In the genomic region with DNA sequence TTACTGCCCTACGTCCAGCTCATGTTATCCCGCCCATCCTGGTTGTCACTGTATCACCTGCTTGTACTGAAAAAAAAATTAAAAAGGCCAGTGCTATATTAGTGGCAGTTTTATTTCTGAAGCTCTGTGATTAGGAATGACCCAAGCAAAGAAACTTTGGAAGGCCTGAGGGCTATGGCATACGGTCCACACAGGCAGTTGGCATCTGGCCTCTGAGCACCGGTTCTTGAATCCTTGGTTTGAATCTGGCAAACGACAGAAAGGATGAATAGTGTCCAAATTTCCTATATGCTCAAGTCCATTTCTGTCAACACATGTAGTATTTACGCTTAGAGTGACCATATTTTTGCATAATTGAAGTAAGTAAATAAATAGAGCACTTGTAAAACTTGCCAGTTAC, we compare ENCODE assay signal across 17 mouse cellular contexts.
"Had no signal": no experiment of that assay in that cellular context is flagged by ENCODE, and none has a peak within 500 bp of the region (broad histone marks: within the 10 kb centered on the region; RNA-seq: fewer than 3 reads in every experiment).

No protein-coding gene starts in this region.

- ATAC-seq: liver, embryonic 12.5 days; liver, postnatal 0 days; lung, postnatal 0 days; midbrain, embryonic 13.5 days; midbrain, embryonic 15.5 days; midbrain, embryonic 16.5 days had no signal

- DNase-seq: left cerebral cortex, postnatal 4 days; liver; liver, embryonic 13.5 days; liver, postnatal 0 days; lung, adult 18-20 months; lung, adult 2 months; lung, embryonic 14.5 days; lung, postnatal 10 days; lung, postnatal 14 days; lung, postnatal 36 days; lung, postnatal 4 days; midbrain, embryonic 14.5 days had no signal
